Mouse (Mus musculus) liver, embryonic 14.5 days (tissue): ENCODE data around the gene 2310022B05Rik. TPM values are rescaled to one million over a fixed set of nuclear protein-coding genes. Genes with fewer than 3 reads are reported as not detected.

Experiments
- ATAC-seq: fragments of 200-750 bp; cut with Nextera tagmentation; 2 replicates; pipeline ENCODE4 v1.8.0; 2017; ENCODE audit warnings: moderate number of reproducible peaks, mild to moderate bottlenecking, moderate library complexity; ENCODE audit not compliant: insufficient read depth
- DNase-seq, 3 experiments: peaks; one replicate each; pipeline ENCODE4 v3.0.0-alpha.2; 2012 to 2013; ENCODE audit warnings: low read depth in 3 of 3, low spot score in 3 of 3
- H3K27ac ChIP-seq: fragments of 300-500 bp; sonication (generic); 2 replicates; pipeline ENCODE4 v1.5.1; 2014; ENCODE audit warnings: moderate library complexity, mild to moderate bottlenecking, control low read depth, inconsistent platforms
- H3K27me3 ChIP-seq: fragments of 300-500 bp; sonication (generic); 2 replicates; pipeline ENCODE4 v1.6.1; 2014; ENCODE audit warnings: mild to moderate bottlenecking, low read length, moderate library complexity; ENCODE audit not compliant: control insufficient read depth, insufficient read depth
- H3K36me3 ChIP-seq: fragments of 300-500 bp; sonication (generic); replicated peaks from 2 replicates; pipeline ENCODE4 v1.6.1; 2014; ENCODE audit warnings: low read depth; ENCODE audit not compliant: control insufficient read depth, insufficient read depth
- H3K4me1 ChIP-seq, 2 experiments: fragments of 200-500 bp in 1 of 2; fragments of 300-500 bp in 1 of 2; sonication (generic) in 1 of 2; replicated peaks; 2 replicates each; pipeline ENCODE4 v1.6.1; 2012 to 2014; ENCODE audit warnings: antibody characterized with exemption in 1 of 2, inconsistent platforms in 1 of 2, low read length in 1 of 2; ENCODE audit not compliant: control insufficient read depth in 2 of 2, insufficient read depth in 2 of 2
- H3K4me2 ChIP-seq: fragments of 300-500 bp; sonication (generic); 2 replicates; pipeline ENCODE4 v1.6.1; 2014; ENCODE audit warnings: low read depth, mild to moderate bottlenecking, control low read depth, moderate library complexity
- H3K4me3 ChIP-seq, 2 experiments: fragments of 200-500 bp in 1 of 2; fragments of 300-500 bp in 1 of 2; sonication (generic) in 1 of 2; 2 replicates each; pipeline ENCODE4 v1.5.1; 2012 to 2014; ENCODE audit warnings: low read depth in 2 of 2, low read length in 2 of 2, mild to moderate bottlenecking in 2 of 2, control low read depth in 1 of 2, inconsistent platforms in 1 of 2, moderate library complexity in 1 of 2; ENCODE audit not compliant: insufficient read depth in 1 of 2
- H3K9ac ChIP-seq: fragments of 300-500 bp; sonication (generic); replicated peaks from 2 replicates; pipeline ENCODE4 v1.6.1; 2014; ENCODE audit warnings: mild to moderate bottlenecking, control low read depth, moderate library complexity
- H3K9me3 ChIP-seq: fragments of 300-500 bp; sonication (generic); 2 replicates; pipeline ENCODE4 v1.6.1; 2016; ENCODE audit warnings: low read length, mixed read lengths; ENCODE audit not compliant: control insufficient read depth
- CTCF ChIP-seq: IDR thresholded peaks from 2 replicates; pipeline ENCODE4 v1.5.1; 2016; ENCODE audit warnings: antibody characterized with exemption, low read depth, control low read depth
- EP300 ChIP-seq: IDR thresholded peaks from 2 replicates; pipeline ENCODE4 v1.6.1; 2016; ENCODE audit warnings: antibody characterized with exemption, low read depth
- WGBS: fragments of 180-500 bp; shearing (Covaris S2); extraction: QIAGEN DNeasy Blood & Tissue Kit; methylation state at CpG from one replicate; pipeline ENCODE4 v1.1.7; 2014; ENCODE audit not compliant: insufficient replicate concordance; 5-methylcytosine and 5-hydroxymethylcytosine counted together
- polyA plus RNA-seq, 2 experiments: library from polyadenylated mRNA; depleted of rRNA in 1 of 2; stranded (reverse) in 1 of 2; unstranded in 1 of 2; fragments of >200 nt; fragmentation: Nextera tagmentation in 1 of 2; extraction: Ambion mirVana in 1 of 2; gene quantifications; 2 replicates each; pipeline versions ENCODE4 v1.2.1 to v1.2.3; 2012 to 2014

Gene 2310022B05Rik
- polyA plus RNA-seq, 2 experiments = 5.5 to 8.7 TPM

GRCm38 (mm10) chr8:124677078-124677477, 13.9 kb upstream of the 2310022B05Rik start:
- TF ChIP-seq EP300 (no peak), CTCF (no peak)
- H3K4me1 ChIP-seq = no peaks in the 10 kb centered on the region
- DNase-seq (no peak), ATAC-seq (no peak)
- no peaks in the 10 kb centered on the region for H3K27me3 ChIP-seq
- no peak overlapping the region for H3K4me3 ChIP-seq
- no peak overlapping the region for H3K4me2 ChIP-seq
- no peaks in the 10 kb centered on the region; the same call in 1 of the 2 replicates for H3K36me3 ChIP-seq
- WGBS = 84% methylated on average over 7 of the region's 7 CpGs
- H3K9ac ChIP-seq = no peak overlapping the region
- no peaks in the 10 kb centered on the region for H3K9me3 ChIP-seq
- no peak overlapping the region for H3K27ac ChIP-seq

- Histone ChIP-seq H3K4me2 (no peak overlapping the region), H3K36me3 (no peaks in the 10 kb centered on the region; the same call in 1 of the 2 replicates), H3K27ac (no peak overlapping the region), H3K9me3 (no peaks in the 10 kb centered on the region), H3K4me3 (no peak overlapping the region), H3K4me1 (no peaks in the 10 kb centered on the region), H3K27me3 (no peaks in the 10 kb centered on the region), H3K9ac (no peak overlapping the region)
- ATAC-seq (no peak), DNase-seq (no peak)
- TF ChIP-seq CTCF (no peak), EP300 (no peak)
- WGBS = 86% methylated on average over 4 of the region's 4 CpGs
Measured at GRCm38 (mm10) chr8:124676661-124677060, 13.5 kb upstream of the 2310022B05Rik start.

GRCm38 (mm10) chr8:124672345-124672744, 9.2 kb upstream of the 2310022B05Rik start:
- DNase-seq (no peak), ATAC-seq (no peak)
- H3K27ac ChIP-seq = no peak overlapping the region
- TF ChIP-seq CTCF (no peak), EP300 (no peak)
- H3K4me1 ChIP-seq = no peaks in the 10 kb centered on the region
- no peak overlapping the region for H3K4me3 ChIP-seq
- H3K27me3 ChIP-seq = no peaks in the 10 kb centered on the region
- 83% methylated on average over 2 of the region's 2 CpGs for WGBS
- no peak overlapping the region for H3K9ac ChIP-seq
- H3K4me2 ChIP-seq = no peak overlapping the region
- no peaks in the 10 kb centered on the region for H3K9me3 ChIP-seq
- H3K36me3 ChIP-seq = no peaks in the 10 kb centered on the region

- Histone ChIP-seq H3K9ac (no peak overlapping the region), H3K27ac (no peak overlapping the region), H3K4me1 (no peaks in the 10 kb centered on the region), H3K36me3 (no peaks in the 10 kb centered on the region), H3K27me3 (no peaks in the 10 kb centered on the region), H3K4me3 (no peak overlapping the region), H3K9me3 (no peaks in the 10 kb centered on the region), H3K4me2 (no peak overlapping the region)
- TF ChIP-seq EP300 (no peak), CTCF (no peak)
- ATAC-seq = no peak
- DNase-seq = no peak
- WGBS = 71% methylated on average over 3 of the region's 3 CpGs
Measured at GRCm38 (mm10) chr8:124668798-124669197, 5.6 kb upstream of the 2310022B05Rik start.

GRCm38 (mm10) chr8:124664414-124664813, 1.2 kb upstream of the 2310022B05Rik start:
- Histone ChIP-seq H3K4me3 (no peak overlapping the region), H3K4me1 (peaks cover 10 to 25% of the 10 kb centered on the region in 2 experiments), H3K4me2 (no peak overlapping the region), H3K36me3 (no peaks in the 10 kb centered on the region), H3K27ac (no peak overlapping the region), H3K9me3 (no peaks in the 10 kb centered on the region), H3K9ac (no peak overlapping the region), H3K27me3 (no peaks in the 10 kb centered on the region)
- ATAC-seq (no peak), DNase-seq (no peak)
- no peak for TF ChIP-seq CTCF
- no peak for TF ChIP-seq EP300
- WGBS = 72% methylated on average over 3 of the region's 3 CpGs
